Mouse (Mus musculus): ENCODE data around the gene Lrrc4. TPM values are rescaled to one million over a fixed set of nuclear protein-coding genes. Genes with fewer than 3 reads are reported as not detected.
A peak's percentile ranks its signal among the peaks of the same experiment; 100 is the strongest.

The Lrrc4 gene
- total RNA-seq, 2 experiments from 2014 or later = 6.4 to 7.0 TPM

- DNase-seq (ENCODE audit: low spot score in 2 of 2) = no peak
Observed at GRCm38 (mm10) chr6:28622522-28622921, 209.0 kb downstream of the Lrrc4 start.

- no peak for DNase-seq (ENCODE audit: low spot score in 2 of 2)
Observed at GRCm38 (mm10) chr6:28621961-28622360, 209.6 kb downstream of the Lrrc4 start.

- DNase-seq (ENCODE audit: low spot score in 2 of 2) = no peak
Observed at GRCm38 (mm10) chr6:28621431-28621830, 210.1 kb downstream of the Lrrc4 start.

GRCm38 (mm10) chr6:28618751-28619153 is 212.8 kb downstream of the Lrrc4 start:
- peak; percentile 32 to 66 for DNase-seq (ENCODE audit: low spot score in 2 of 2)

GRCm38 (mm10) chr6:28618299-28618698 is 213.2 kb downstream of the Lrrc4 start:
- DNase-seq (ENCODE audit: low spot score in 2 of 2) = no peak

GRCm38 (mm10) chr6:28615966-28616365 is 215.6 kb downstream of the Lrrc4 start:
- no peak for DNase-seq (ENCODE audit: low spot score in 2 of 2)

GRCm38 (mm10) chr6:28615408-28615807 is 216.1 kb downstream of the Lrrc4 start:
- no peak for DNase-seq (ENCODE audit: low spot score in 2 of 2)

GRCm38 (mm10) chr6:28614856-28615255 is 216.7 kb downstream of the Lrrc4 start:
- no peak for DNase-seq (ENCODE audit: low spot score in 2 of 2)

GRCm38 (mm10) chr6:28613441-28613840 is 218.1 kb downstream of the Lrrc4 start:
- DNase-seq (ENCODE audit: low spot score in 2 of 2) = no peak

Other genes with a start within 250 kb of the Lrrc4 start
- gene Lep, start 228.5 kb upstream of the Lrrc4 start, total RNA-seq (2021) = 1 to 10 TPM in 1 of 2 experiments, under 1 TPM in 1; 0.70 to 2.8 TPM

Measured in adrenal gland, postnatal 4 days (tissue).